In genomic region chr6:41044314-41044713, GRCm38 (mm10) we compare ENCODE assay signal across 45 mouse cellular contexts. TPM values are rescaled to one million over a fixed set of nuclear protein-coding genes. Genes with fewer than 3 reads are reported as not detected.
"Had no signal": no experiment of that assay in that cellular context is flagged by ENCODE, and none has a peak within 500 bp of the region (broad histone marks: within the 10 kb centered on the region; RNA-seq: fewer than 3 reads in every experiment).

No protein-coding gene starts in this region.

- H3K27ac ChIP-seq: left cerebral cortex, adult 2 months; limb, embryonic 10.5 days; limb, embryonic 12.5 days; limb, embryonic 13.5 days; limb, embryonic 15.5 days; liver, embryonic 13.5 days; liver, embryonic 14.5 days; liver, embryonic 15.5 days; lung, embryonic 15.5 days; macrophage; midbrain, embryonic 10.5 days; midbrain, embryonic 12.5 days; midbrain, embryonic 13.5 days; midbrain, embryonic 15.5 days; neural tube, embryonic 12.5 days had no signal

- H3K4me1 ChIP-seq: limb, embryonic 10.5 days; limb, embryonic 12.5 days; limb, embryonic 13.5 days; limb, embryonic 15.5 days; liver, embryonic 13.5 days; liver, embryonic 15.5 days; lung, embryonic 15.5 days; midbrain, embryonic 10.5 days; midbrain, embryonic 12.5 days; midbrain, embryonic 13.5 days; midbrain, embryonic 15.5 days; neural tube, embryonic 12.5 days had no signal

- H3K27me3 ChIP-seq: limb, embryonic 12.5 days; limb, embryonic 13.5 days; limb, embryonic 15.5 days; liver, embryonic 13.5 days; liver, embryonic 15.5 days; lung, embryonic 15.5 days; megakaryocyte, embryonic 14.5 days; midbrain, embryonic 12.5 days; midbrain, embryonic 13.5 days; midbrain, embryonic 15.5 days; neural tube, embryonic 12.5 days had no signal

- DNase-seq: layer of hippocampus, postnatal 36 days; left cerebral cortex, postnatal 4 days; liver, embryonic 13.5 days; lung, adult 18-20 months; lung, adult 2 months; lung, embryonic 14.5 days; lung, postnatal 10 days; lung, postnatal 14 days; lung, postnatal 36 days; lung, postnatal 4 days; midbrain, embryonic 14.5 days had no signal

- H3K9me3 ChIP-seq: limb, embryonic 10.5 days; limb, embryonic 12.5 days; limb, embryonic 13.5 days; limb, embryonic 15.5 days; liver, embryonic 13.5 days; liver, embryonic 15.5 days; lung, embryonic 15.5 days; megakaryocyte, embryonic 14.5 days; midbrain, embryonic 10.5 days; midbrain, embryonic 12.5 days; midbrain, embryonic 13.5 days; midbrain, embryonic 15.5 days; neural tube, embryonic 12.5 days had no signal

- H3K9ac ChIP-seq: limb, embryonic 12.5 days; limb, embryonic 13.5 days; limb, embryonic 15.5 days; liver, embryonic 13.5 days; liver, embryonic 14.5 days; liver, embryonic 15.5 days; lung, embryonic 14.5 days; lung, embryonic 15.5 days; midbrain, embryonic 12.5 days; midbrain, embryonic 13.5 days; midbrain, embryonic 15.5 days; neural tube, embryonic 12.5 days had no signal

- H3K4me2 ChIP-seq: limb, embryonic 12.5 days; limb, embryonic 13.5 days; limb, embryonic 15.5 days; liver, embryonic 13.5 days; liver, embryonic 15.5 days; lung, embryonic 14.5 days; lung, embryonic 15.5 days; midbrain, embryonic 11.5 days; midbrain, embryonic 12.5 days; midbrain, embryonic 13.5 days; midbrain, embryonic 15.5 days; neural tube, embryonic 12.5 days had no signal

- H3K4me3 ChIP-seq: left cerebral cortex, adult 2 months; limb, embryonic 10.5 days; limb, embryonic 12.5 days; limb, embryonic 13.5 days; limb, embryonic 15.5 days; liver, embryonic 13.5 days; liver, embryonic 15.5 days; lung, embryonic 15.5 days; megakaryocyte, embryonic 14.5 days; midbrain, embryonic 10.5 days; midbrain, embryonic 12.5 days; midbrain, embryonic 13.5 days; midbrain, embryonic 15.5 days; myocyte; neural tube, embryonic 12.5 days had no signal

- ATAC-seq: lung, postnatal 0 days; midbrain, embryonic 13.5 days; midbrain, embryonic 15.5 days; midbrain, embryonic 16.5 days had no signal

- H3K36me3 ChIP-seq: limb, embryonic 10.5 days; limb, embryonic 12.5 days; limb, embryonic 13.5 days; limb, embryonic 15.5 days; liver, embryonic 13.5 days; liver, embryonic 15.5 days; lung, embryonic 15.5 days; midbrain, embryonic 10.5 days; midbrain, embryonic 12.5 days; midbrain, embryonic 13.5 days; midbrain, embryonic 15.5 days; neural tube, embryonic 12.5 days had no signal

RNA-seq across cellular contexts. Expression of gene 2210010C04Rik, which starts 9.0 kb away (rescaled TPM):
- total RNA-seq: layer of hippocampus, postnatal 36 days; left cerebral cortex, adult 18-20 months; left cerebral cortex, adult 2 months; left cerebral cortex, adult 8-10 months; left cerebral cortex, postnatal 10 days; left cerebral cortex, postnatal 14 days; left cerebral cortex, postnatal 25 days; left cerebral cortex, postnatal 36 days; left cerebral cortex, postnatal 4 days; megakaryocyte progenitor cell, adult 5-6 weeks; megakaryocyte, adult 5-6 weeks; megakaryocyte-erythroid progenitor cell, adult 5-6 weeks; midbrain, postnatal 0 days; monocyte, adult 5-6 weeks had no signal
- polyA plus RNA-seq: limb, embryonic 10.5 days; limb, embryonic 11.5 days; limb, embryonic 12.5 days; limb, embryonic 13.5 days; limb, embryonic 15.5 days; liver, embryonic 13.5 days; liver, embryonic 14.5 days; liver, embryonic 15.5 days; lung, embryonic 14.5 days; lung, embryonic 15.5 days; lung, embryonic 16.5 days; lung, postnatal 0 days; macrophage; midbrain, embryonic 10.5 days; midbrain, embryonic 11.5 days; midbrain, embryonic 12.5 days; midbrain, embryonic 13.5 days; midbrain, embryonic 14.5 days; midbrain, embryonic 15.5 days; midbrain, embryonic 16.5 days; midbrain, postnatal 0 days; neural tube, embryonic 11.5 days; neural tube, embryonic 12.5 days had no signal

RNA-seq across cellular contexts. Expression of gene Gm2663, which starts 45.0 kb away (rescaled TPM):
- total RNA-seq: layer of hippocampus, postnatal 36 days; left cerebral cortex, adult 18-20 months; left cerebral cortex, adult 2 months; left cerebral cortex, adult 8-10 months; left cerebral cortex, postnatal 10 days; left cerebral cortex, postnatal 14 days; left cerebral cortex, postnatal 25 days; left cerebral cortex, postnatal 36 days; left cerebral cortex, postnatal 4 days; megakaryocyte progenitor cell, adult 5-6 weeks; megakaryocyte, adult 5-6 weeks; megakaryocyte-erythroid progenitor cell, adult 5-6 weeks; midbrain, postnatal 0 days; monocyte, adult 5-6 weeks had no signal
- polyA plus RNA-seq: limb, embryonic 10.5 days; limb, embryonic 11.5 days; limb, embryonic 12.5 days; limb, embryonic 13.5 days; limb, embryonic 14.5 days; limb, embryonic 15.5 days; liver, embryonic 13.5 days; liver, embryonic 14.5 days; liver, embryonic 15.5 days; lung, adult 2 months; lung, embryonic 14.5 days; lung, embryonic 15.5 days; lung, embryonic 16.5 days; lung, postnatal 0 days; macrophage; midbrain, embryonic 10.5 days; midbrain, embryonic 11.5 days; midbrain, embryonic 12.5 days; midbrain, embryonic 13.5 days; midbrain, embryonic 14.5 days; midbrain, embryonic 15.5 days; midbrain, embryonic 16.5 days; myocyte; neural tube, embryonic 11.5 days; neural tube, embryonic 12.5 days had no signal
